Mouse (Mus musculus) bone marrow macrophage, adult 2 months (primary cell): ENCODE measurements at regions not wholly inside any gene's neighbourhood (a gene's known extent, or its start where the extent isn't known, plus 50 kb on each side); places are given as distances from the start of the nearest gene placed in this dataset.

Source experiments
- H3K27ac ChIP-seq: 2 replicates; pipeline ENCODE4 v1.5.1; 2012; ENCODE audit warnings: low read depth, low read length; ENCODE audit not compliant: insufficient read depth
- H3K4me1 ChIP-seq: 2 replicates; pipeline ENCODE4 v1.6.1; 2012; ENCODE audit warnings: low read length; ENCODE audit not compliant: control insufficient read depth, insufficient read depth
- H3K4me3 ChIP-seq: 2 replicates; pipeline ENCODE4 v1.5.1; 2012; ENCODE audit warnings: mild to moderate bottlenecking, low read length, moderate library complexity; ENCODE audit not compliant: insufficient read depth
- CTCF ChIP-seq: IDR thresholded peaks from 2 replicates; pipeline ENCODE4 v1.5.1; 2012; ENCODE audit warnings: low read depth, mild to moderate bottlenecking, low read length, moderate library complexity
- POLR2A ChIP-seq: IDR thresholded peaks from 2 replicates; pipeline ENCODE4 v1.6.1; 2012; ENCODE audit warnings: mild to moderate bottlenecking, low read depth, low read length, borderline replicate concordance

DNA sequence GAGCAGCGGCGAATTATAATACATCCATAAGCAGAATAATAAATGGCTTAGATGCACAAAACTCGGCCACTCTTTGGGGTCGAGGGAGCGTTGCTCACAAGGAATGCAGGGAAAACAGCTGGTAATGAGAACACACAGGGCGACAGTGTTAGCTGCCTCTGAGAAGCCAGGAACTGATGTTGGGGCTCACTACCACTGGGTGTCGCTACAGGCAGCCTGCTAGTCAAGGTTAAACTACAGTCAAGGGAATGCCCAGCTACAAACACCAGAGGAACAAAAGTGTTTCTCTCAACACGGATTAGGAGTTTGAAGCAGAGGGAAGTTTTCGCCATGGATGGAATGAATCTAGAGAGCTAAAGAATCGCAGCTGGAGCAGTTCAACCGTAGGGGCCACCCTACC is 175.3 kb downstream of the Gpat3 start:
- H3K27ac ChIP-seq: no peak overlapping the region
- no peak overlapping the region for H3K4me3 ChIP-seq
- TF ChIP-seq POLR2A (no peak), CTCF (peak; percentile 50; the same call in 1 of the 2 replicates)
- H3K4me1 ChIP-seq: no peaks in the 10 kb centered on the region

DNA sequence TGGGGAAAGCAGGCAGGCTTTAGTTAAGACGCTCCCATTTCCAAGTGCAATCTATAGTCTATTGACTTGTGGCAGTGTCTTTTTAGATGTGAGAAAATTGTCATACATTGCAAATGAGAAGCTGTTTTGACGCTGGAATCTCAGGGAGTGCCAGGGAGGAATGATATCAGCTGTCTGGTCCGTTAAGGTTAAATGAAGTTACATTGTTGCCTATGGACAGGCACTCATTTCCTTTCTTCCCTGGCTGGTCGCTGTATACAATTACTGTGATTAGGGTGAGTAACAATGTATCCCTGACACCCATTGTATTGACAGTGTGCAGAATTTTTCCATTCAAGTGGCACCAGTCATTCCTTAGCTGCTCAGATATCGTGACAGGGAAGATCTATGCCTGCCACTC is 168.3 kb downstream of the Gpat3 start:
- no peak overlapping the region for H3K4me3 ChIP-seq
- no peaks in the 10 kb centered on the region for H3K4me1 ChIP-seq
- TF ChIP-seq CTCF (no peak), POLR2A (no peak)

DNA sequence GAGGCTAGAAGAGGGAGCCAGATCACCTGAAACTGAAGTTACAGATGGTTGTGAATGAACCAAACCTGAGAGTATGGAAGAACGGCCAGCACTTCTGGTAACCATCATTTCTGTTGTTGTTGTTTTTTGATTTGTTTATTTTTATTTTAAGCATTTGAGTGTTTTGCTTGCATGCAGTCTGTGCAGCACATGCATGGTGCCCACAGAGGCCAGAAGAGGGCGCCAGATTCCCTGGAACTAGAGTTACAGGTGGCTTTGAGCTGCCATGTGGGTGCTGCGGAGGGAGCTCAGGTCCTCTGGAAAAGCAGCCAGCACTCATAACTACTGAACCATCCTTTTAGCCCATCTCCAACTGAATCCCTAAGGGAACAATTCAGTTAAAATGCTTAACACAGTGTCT is 159.7 kb downstream of the Gpat3 start:
- Histone ChIP-seq H3K27ac (no peak overlapping the region), H3K4me3 (no peak overlapping the region), H3K4me1 (no peaks in the 10 kb centered on the region)
- TF ChIP-seq POLR2A (no peak), CTCF (no peak)

More for the DNA sequence above, 168.3 kb downstream of the Gpat3 start:
- H3K27ac ChIP-seq: no peak overlapping the region

DNA sequence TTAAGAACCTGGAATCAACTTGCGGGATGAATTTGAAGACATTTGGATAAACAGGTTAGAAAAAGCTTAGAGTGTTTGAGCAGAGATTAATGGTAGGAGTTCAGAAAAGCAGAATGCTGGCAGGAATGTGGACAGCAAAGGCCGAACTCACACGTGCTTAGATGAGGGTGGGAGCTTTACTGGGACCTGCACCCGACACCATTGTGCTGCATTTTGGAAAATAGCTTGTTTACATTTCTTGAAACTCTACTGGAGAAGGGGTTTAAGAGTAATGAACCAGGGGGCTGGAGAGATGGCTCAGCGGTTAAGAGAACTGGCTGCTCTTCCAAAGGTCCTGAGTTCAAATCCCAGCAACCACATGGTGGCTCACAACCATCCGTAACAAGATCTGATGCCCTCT is 154.9 kb downstream of the Gpat3 start:
- H3K4me1 ChIP-seq: no peaks in the 10 kb centered on the region
- TF ChIP-seq POLR2A (no peak), CTCF (no peak)
- no peak overlapping the region for H3K27ac ChIP-seq
- no peak overlapping the region for H3K4me3 ChIP-seq

DNA sequence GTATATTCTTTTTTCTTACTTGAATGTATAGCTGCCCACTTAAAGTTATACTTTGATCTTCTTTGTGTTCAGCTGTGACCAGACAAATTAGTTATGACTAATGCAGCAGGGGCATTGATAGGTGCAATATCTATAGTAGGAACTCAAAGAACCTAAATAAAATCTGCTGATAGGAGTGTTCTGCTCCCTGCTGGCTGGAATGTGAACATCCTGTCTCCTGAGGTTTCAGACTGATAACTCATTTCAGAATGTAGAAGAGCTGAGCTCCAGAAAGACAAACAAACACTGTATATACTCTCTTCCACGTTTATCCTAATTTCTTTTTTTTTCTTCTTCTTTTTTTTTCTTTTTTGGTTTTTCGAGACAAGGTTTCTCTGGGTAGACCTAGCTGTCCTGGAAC is 146.9 kb downstream of the Gpat3 start:
- no peak overlapping the region for H3K27ac ChIP-seq
- H3K4me3 ChIP-seq: no peak overlapping the region
- TF ChIP-seq CTCF (no peak), POLR2A (no peak)
- no peaks in the 10 kb centered on the region for H3K4me1 ChIP-seq

DNA sequence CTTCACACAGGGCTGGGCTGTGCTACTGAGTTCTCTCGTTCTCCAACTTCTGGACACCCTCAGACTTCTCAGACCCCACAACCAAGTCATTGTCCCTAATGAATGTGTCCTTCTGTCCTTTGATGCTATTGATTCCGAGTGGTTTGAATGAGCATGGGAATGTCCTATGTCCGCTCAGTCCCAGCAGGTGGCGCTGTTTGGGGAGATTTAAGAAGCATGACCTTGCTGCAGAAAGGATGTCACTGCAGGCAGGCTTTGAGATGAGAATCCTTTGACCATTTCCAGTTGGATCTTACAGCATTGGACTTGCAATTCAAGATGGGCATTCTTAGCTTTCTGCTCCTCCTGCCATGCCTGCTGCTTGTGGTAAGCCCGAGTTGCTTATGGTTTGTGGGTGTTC is 146.1 kb downstream of the Gpat3 start:
- no peak overlapping the region for H3K4me3 ChIP-seq
- TF ChIP-seq POLR2A (no peak), CTCF (peak; percentile 56; the same call in 1 of the 2 replicates)
- no peaks in the 10 kb centered on the region for H3K4me1 ChIP-seq
- no peak overlapping the region for H3K27ac ChIP-seq

DNA sequence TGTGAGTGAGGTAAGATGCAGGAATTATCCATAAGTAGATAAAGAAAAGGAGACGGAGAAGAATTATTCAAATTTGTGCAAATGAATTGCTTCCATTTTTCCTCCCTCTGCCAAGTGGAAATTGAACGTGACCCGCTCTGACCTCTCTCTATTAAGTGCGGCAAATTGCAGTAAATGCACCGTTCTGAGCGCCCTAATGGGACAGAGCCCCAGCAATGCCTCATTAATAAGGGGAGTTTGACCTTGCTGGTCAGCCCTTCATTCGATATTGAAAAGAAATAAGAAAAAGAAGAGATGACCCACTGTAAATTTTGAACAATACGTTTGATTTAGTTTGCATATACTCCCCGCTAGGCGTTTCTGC is 137.0 kb downstream of the Gpat3 start:
- H3K4me3 ChIP-seq: no peak overlapping the region

DNA sequence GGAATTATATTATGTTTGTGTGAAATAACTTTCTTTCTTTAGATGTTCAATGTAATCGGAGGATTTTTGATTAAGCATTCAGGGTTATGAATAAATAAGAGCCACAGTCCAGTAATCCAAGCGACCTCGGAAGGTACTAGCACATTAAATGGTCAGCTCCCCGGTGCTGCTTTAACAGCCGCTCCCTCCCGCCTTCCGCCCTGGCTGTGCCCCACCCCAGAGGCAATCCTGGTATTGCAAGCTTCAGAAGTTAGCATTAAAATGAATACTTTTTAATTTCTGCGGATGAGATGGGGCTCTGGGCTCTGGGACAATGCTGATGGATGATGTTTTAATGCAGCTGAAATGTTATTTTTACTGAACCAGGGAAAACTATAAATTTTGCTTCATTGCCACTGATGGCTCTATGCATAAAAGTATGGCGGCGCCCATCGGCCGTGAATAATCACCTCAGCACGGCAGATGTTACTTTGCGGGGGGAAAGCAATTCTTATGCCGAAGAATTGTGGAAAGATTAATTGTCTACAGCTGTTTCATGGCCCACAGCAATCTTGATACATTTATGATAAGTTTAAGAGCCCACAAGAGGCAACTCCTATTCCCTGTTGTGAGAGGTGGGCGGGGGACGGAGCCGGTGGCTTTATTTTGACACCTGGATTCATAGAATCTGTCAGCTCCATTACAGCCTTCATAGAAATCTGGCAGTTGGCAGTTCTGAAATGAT is 136.5 kb downstream of the Gpat3 start:
- Histone ChIP-seq H3K27ac (no peak overlapping the region), H3K4me1 (no peaks in the 10 kb centered on the region), H3K4me3 (no peak overlapping the region)
- TF ChIP-seq CTCF (no peak), POLR2A (no peak)

More for the DNA sequence above, 137.0 kb downstream of the Gpat3 start:
- Histone ChIP-seq H3K4me1 (no peaks in the 10 kb centered on the region), H3K27ac (no peak overlapping the region)
- TF ChIP-seq POLR2A (no peak), CTCF (no peak)

DNA sequence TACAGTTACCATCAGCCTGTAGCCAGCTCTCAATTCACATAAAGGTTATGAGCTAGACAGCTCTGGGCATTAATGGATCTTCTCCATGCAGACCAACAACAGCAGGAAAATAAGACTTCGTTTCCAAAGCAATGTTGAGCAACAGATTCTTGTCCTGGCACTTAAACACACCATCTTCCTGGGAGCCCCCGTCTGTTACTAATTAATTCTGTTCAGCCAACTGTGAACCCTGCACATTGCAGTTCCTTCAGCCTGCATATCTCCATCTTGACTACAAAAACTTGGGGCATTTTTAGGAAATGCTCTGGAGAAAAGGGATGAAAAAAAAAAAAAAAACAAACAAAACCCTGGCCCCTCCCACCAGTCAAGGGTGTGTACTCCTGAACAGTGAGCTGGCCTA is 131.2 kb downstream of the Gpat3 start:
- H3K4me3 ChIP-seq: no peak overlapping the region
- no peaks in the 10 kb centered on the region for H3K4me1 ChIP-seq
- TF ChIP-seq CTCF: no peak
- TF ChIP-seq POLR2A: no peak
- H3K27ac ChIP-seq: no peak overlapping the region

DNA sequence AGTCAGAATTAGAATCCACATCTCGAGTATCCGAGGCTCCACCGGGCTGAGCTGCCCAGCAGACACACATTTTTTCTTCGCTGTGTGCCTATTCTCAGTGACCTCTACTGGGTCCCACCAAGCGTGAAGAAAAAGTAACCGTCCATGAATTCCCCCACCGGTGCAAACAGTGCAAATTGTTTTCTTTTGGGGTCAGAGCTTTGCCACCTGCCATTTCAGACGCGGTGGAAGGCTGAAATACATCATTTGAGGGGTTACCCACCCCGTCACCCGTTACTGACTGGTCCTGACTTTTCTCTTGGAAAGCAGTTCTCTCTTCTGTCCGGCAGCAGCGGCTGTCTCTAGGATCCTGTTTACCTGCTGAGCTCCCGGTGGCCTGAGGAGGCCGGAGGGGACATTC is 105.7 kb downstream of the Gpat3 start:
- no peaks in the 10 kb centered on the region for H3K4me1 ChIP-seq
- no peak for TF ChIP-seq CTCF
- H3K27ac ChIP-seq: no peak overlapping the region
- H3K4me3 ChIP-seq: no peak overlapping the region
